Mouse (Mus musculus): ENCODE measurements around the gene Plrg1.

DNA sequence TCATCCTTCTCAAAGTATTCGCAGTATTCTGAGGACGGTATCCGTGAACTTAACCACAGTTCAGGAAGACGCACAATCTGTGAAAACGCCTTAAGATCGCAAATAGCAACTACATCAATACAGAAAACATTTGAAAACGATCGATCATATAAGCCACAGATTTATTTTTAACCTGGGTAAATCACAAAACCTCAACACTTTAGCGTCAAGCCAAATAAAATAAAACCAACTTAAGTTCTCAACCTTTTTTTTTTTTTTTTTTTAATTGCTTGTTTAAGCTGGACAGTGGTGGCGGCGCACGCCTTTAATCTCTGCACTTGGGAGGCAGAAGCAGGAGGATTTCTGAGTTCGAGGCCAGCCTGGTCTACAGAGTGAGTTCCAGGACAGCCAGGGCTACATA lies 563 bp upstream of the Plrg1 start:
- TF ChIP-seq CTCF (IDR thresholded peaks at IDR 0.05; ENCODE audit: extremely low read depth, insufficient read depth, insufficient read length, insufficient replicate concordance) (no peak), POLR2A (IDR thresholded peaks at IDR 0.05; ENCODE audit: low read depth, low read length) (no peak)

All from spleen, adult 2 months (tissue).